Mouse (Mus musculus): ENCODE data around the gene St6galnac6. TPM values are rescaled to one million over a fixed set of nuclear protein-coding genes. Genes with fewer than 3 reads are reported as not detected.

The St6galnac6 gene
- polyA plus RNA-seq, 1 experiment from 2014 or later, result 5.2 TPM

GRCm38 (mm10) chr2:32639632-32640031 is 40.1 kb downstream of the St6galnac6 start:
- Histone ChIP-seq H3K9ac (replicated peaks; ENCODE audit: low read depth, low read length) (no peak overlapping the region), H3K27ac (ENCODE audit: low read depth, low read length) (no peak overlapping the region), H3K4me2 (ENCODE audit: low read depth, low read length) (no peak overlapping the region), H3K9me3 (ENCODE audit: control insufficient read depth, low read length) (no peaks in the 10 kb centered on the region), H3K4me1 (ENCODE audit: control insufficient read depth, insufficient read depth, low read length) (no peaks in the 10 kb centered on the region), H3K36me3 (ENCODE audit: control insufficient read depth, insufficient read depth, low read length) (no peaks in the 10 kb centered on the region), H3K27me3 (ENCODE audit: control insufficient read depth, insufficient read depth, low read length) (no peaks in the 10 kb centered on the region), H3K4me3 (ENCODE audit: low read depth, low read length) (no peak overlapping the region)
- 79% methylated on average over 1 of the region's 1 CpGs for WGBS
- ATAC-seq (ENCODE audit: low read depth), result no peak

GRCm38 (mm10) chr2:32640550-32641051 is 41.1 kb downstream of the St6galnac6 start:
- ATAC-seq (ENCODE audit: low read depth), result no peak
- Histone ChIP-seq H3K9ac (replicated peaks; ENCODE audit: low read depth, low read length) (no peak overlapping the region), H3K27ac (ENCODE audit: low read depth, low read length) (no peak overlapping the region), H3K4me2 (ENCODE audit: low read depth, low read length) (no peak overlapping the region), H3K4me3 (ENCODE audit: low read depth, low read length) (no peak overlapping the region), H3K36me3 (ENCODE audit: control insufficient read depth, insufficient read depth, low read length) (no peaks in the 10 kb centered on the region), H3K4me1 (ENCODE audit: control insufficient read depth, insufficient read depth, low read length) (no peaks in the 10 kb centered on the region), H3K27me3 (ENCODE audit: control insufficient read depth, insufficient read depth, low read length) (no peaks in the 10 kb centered on the region), H3K9me3 (ENCODE audit: control insufficient read depth, low read length) (no peaks in the 10 kb centered on the region)
- WGBS, result 60% methylated on average over 6 of the region's 6 CpGs

- H3K9me3 ChIP-seq (ENCODE audit: control insufficient read depth, low read length), result no peaks in the 10 kb centered on the region
- H3K36me3 ChIP-seq (ENCODE audit: control insufficient read depth, insufficient read depth, low read length), result no peaks in the 10 kb centered on the region
- H3K4me2 ChIP-seq (ENCODE audit: low read depth, low read length), result no peak overlapping the region
- H3K4me1 ChIP-seq (ENCODE audit: control insufficient read depth, insufficient read depth, low read length), result no peaks in the 10 kb centered on the region
- H3K27ac ChIP-seq (ENCODE audit: low read depth, low read length), result no peak overlapping the region
- H3K9ac ChIP-seq (replicated peaks; ENCODE audit: low read depth, low read length), result no peak overlapping the region
- no peak overlapping the region for H3K4me3 ChIP-seq (ENCODE audit: low read depth, low read length)
- ATAC-seq (ENCODE audit: low read depth), result no peak
- no peaks in the 10 kb centered on the region for H3K27me3 ChIP-seq (ENCODE audit: control insufficient read depth, insufficient read depth, low read length)
- 82% methylated on average over 5 of the region's 5 CpGs for WGBS
Measured at GRCm38 (mm10) chr2:32641810-32642209, 42.3 kb downstream of the St6galnac6 start.

GRCm38 (mm10) chr2:32642813-32643212 is 43.3 kb downstream of the St6galnac6 start:
- Histone ChIP-seq H3K9me3 (ENCODE audit: control insufficient read depth, low read length) (no peaks in the 10 kb centered on the region), H3K27me3 (ENCODE audit: control insufficient read depth, insufficient read depth, low read length) (no peaks in the 10 kb centered on the region), H3K27ac (ENCODE audit: low read depth, low read length) (no peak overlapping the region), H3K9ac (replicated peaks; ENCODE audit: low read depth, low read length) (no peak overlapping the region), H3K4me2 (ENCODE audit: low read depth, low read length) (no peak overlapping the region), H3K4me3 (ENCODE audit: low read depth, low read length) (no peak overlapping the region), H3K4me1 (ENCODE audit: control insufficient read depth, insufficient read depth, low read length) (no peaks in the 10 kb centered on the region), H3K36me3 (ENCODE audit: control insufficient read depth, insufficient read depth, low read length) (no peaks in the 10 kb centered on the region)
- 75% methylated on average over 7 of the region's 7 CpGs for WGBS
- no peak for ATAC-seq (ENCODE audit: low read depth)

GRCm38 (mm10) chr2:32644083-32644482 is 44.6 kb downstream of the St6galnac6 start:
- Histone ChIP-seq H3K27me3 (ENCODE audit: control insufficient read depth, insufficient read depth, low read length) (no peaks in the 10 kb centered on the region), H3K9ac (replicated peaks; ENCODE audit: low read depth, low read length) (no peak overlapping the region), H3K27ac (ENCODE audit: low read depth, low read length) (no peak overlapping the region), H3K36me3 (ENCODE audit: control insufficient read depth, insufficient read depth, low read length) (no peaks in the 10 kb centered on the region), H3K4me3 (ENCODE audit: low read depth, low read length) (no peak overlapping the region), H3K9me3 (ENCODE audit: control insufficient read depth, low read length) (no peaks in the 10 kb centered on the region), H3K4me2 (ENCODE audit: low read depth, low read length) (no peak overlapping the region), H3K4me1 (ENCODE audit: control insufficient read depth, insufficient read depth, low read length) (no peaks in the 10 kb centered on the region)
- WGBS, result 80% methylated on average over 9 of the region's 9 CpGs
- ATAC-seq (ENCODE audit: low read depth), result no peak

GRCm38 (mm10) chr2:32644799-32645475 is 45.4 kb downstream of the St6galnac6 start:
- no peaks in the 10 kb centered on the region for H3K27me3 ChIP-seq (ENCODE audit: control insufficient read depth, insufficient read depth, low read length)
- no peak overlapping the region for H3K27ac ChIP-seq (ENCODE audit: low read depth, low read length)
- H3K9me3 ChIP-seq (ENCODE audit: control insufficient read depth, low read length), result no peaks in the 10 kb centered on the region
- ATAC-seq (ENCODE audit: low read depth), result no peak
- H3K4me3 ChIP-seq (ENCODE audit: low read depth, low read length), result no peak overlapping the region
- H3K36me3 ChIP-seq (ENCODE audit: control insufficient read depth, insufficient read depth, low read length), result no peaks in the 10 kb centered on the region
- no peak overlapping the region for H3K9ac ChIP-seq (replicated peaks; ENCODE audit: low read depth, low read length)
- H3K4me2 ChIP-seq (ENCODE audit: low read depth, low read length), result no peak overlapping the region
- WGBS, result 92% methylated on average over 8 of the region's 8 CpGs
- no peaks in the 10 kb centered on the region for H3K4me1 ChIP-seq (ENCODE audit: control insufficient read depth, insufficient read depth, low read length)

- Histone ChIP-seq H3K4me2 (ENCODE audit: low read depth, low read length) (no peak overlapping the region), H3K9me3 (ENCODE audit: control insufficient read depth, low read length) (no peaks in the 10 kb centered on the region), H3K27ac (ENCODE audit: low read depth, low read length) (no peak overlapping the region), H3K27me3 (ENCODE audit: control insufficient read depth, insufficient read depth, low read length) (no peaks in the 10 kb centered on the region), H3K4me3 (ENCODE audit: low read depth, low read length) (no peak overlapping the region), H3K36me3 (ENCODE audit: control insufficient read depth, insufficient read depth, low read length) (no peaks in the 10 kb centered on the region), H3K4me1 (ENCODE audit: control insufficient read depth, insufficient read depth, low read length) (no peaks in the 10 kb centered on the region), H3K9ac (replicated peaks; ENCODE audit: low read depth, low read length) (no peak overlapping the region)
- WGBS, result 68% methylated on average over 3 of the region's 3 CpGs
- no peak for ATAC-seq (ENCODE audit: low read depth)
Measured at GRCm38 (mm10) chr2:32645647-32646046, 46.1 kb downstream of the St6galnac6 start.

- Histone ChIP-seq H3K36me3 (ENCODE audit: control insufficient read depth, insufficient read depth, low read length) (no peaks in the 10 kb centered on the region), H3K9ac (replicated peaks; ENCODE audit: low read depth, low read length) (no peak within 1 kb of the TSS), H3K27me3 (ENCODE audit: control insufficient read depth, insufficient read depth, low read length) (no peaks in the 10 kb centered on the region), H3K4me1 (ENCODE audit: control insufficient read depth, insufficient read depth, low read length) (no peaks in the 10 kb centered on the region), H3K4me3 (ENCODE audit: low read depth, low read length) (peak within 1 kb of the TSS; percentile 17; the same call in 1 of the 2 replicates), H3K4me2 (ENCODE audit: low read depth, low read length) (no peak within 1 kb of the TSS), H3K9me3 (ENCODE audit: control insufficient read depth, low read length) (no peaks in the 10 kb centered on the region), H3K27ac (ENCODE audit: low read depth, low read length) (no peak within 1 kb of the TSS)
- ATAC-seq (ENCODE audit: low read depth), result no peak
- WGBS, result 66% methylated on average over 31 of the region's 31 CpGs
Measured at GRCm38 (mm10) chr2:32646379-32647056, 47.0 kb downstream of the St6galnac6 start, which contains the start of gene Eng. Gene Eng, plus strand, starts transcription at chr2:32646595.

GRCm38 (mm10) chr2:32647366-32647765 is 47.9 kb downstream of the St6galnac6 start:
- Histone ChIP-seq H3K9me3 (ENCODE audit: control insufficient read depth, low read length) (no peaks in the 10 kb centered on the region), H3K27me3 (ENCODE audit: control insufficient read depth, insufficient read depth, low read length) (no peaks in the 10 kb centered on the region), H3K9ac (replicated peaks; ENCODE audit: low read depth, low read length) (no peak overlapping the region), H3K27ac (ENCODE audit: low read depth, low read length) (no peak overlapping the region), H3K4me3 (ENCODE audit: low read depth, low read length) (peak overlapping the region; percentile 17; the same call in 1 of the 2 replicates), H3K4me1 (ENCODE audit: control insufficient read depth, insufficient read depth, low read length) (no peaks in the 10 kb centered on the region), H3K4me2 (ENCODE audit: low read depth, low read length) (no peak overlapping the region), H3K36me3 (ENCODE audit: control insufficient read depth, insufficient read depth, low read length) (no peaks in the 10 kb centered on the region)
- WGBS, result 88% methylated on average over 7 of the region's 7 CpGs
- no peak for ATAC-seq (ENCODE audit: low read depth)

Measured in neural tube, embryonic 14.5 days (tissue).